Mouse (Mus musculus) gastrocnemius, postnatal 36 days (tissue): Measurements from ENCODE around the gene Trabd2b. TPM values are rescaled to one million over a fixed set of nuclear protein-coding genes. Genes with fewer than 3 reads are reported as not detected.

ENCODE experiments used
- DNase-seq, 2 experiments: peaks; one replicate each; pipeline ENCODE4 v3.0.0; 2022
- intact Hi-C: fragments of 180-260 bp; cut with DNase I; formaldehyde crosslinking; loops from one replicate; pipeline ENCODE4 v1.15.1; 2025
- total RNA-seq, 2 experiments: library from RNA; stranded (reverse); gene quantifications; 2 replicates each; pipeline ENCODE4 v1.2.3; 2021

The Trabd2b gene
- total RNA-seq, 2 experiments from 2014 or later = 0.94 to 0.99 TPM

GRCm38 (mm10) chr4:114486885-114487531 is 80.5 kb downstream of the Trabd2b start:
- DNase-seq = no peak
- intact Hi-C loops = no loop called here

- intact Hi-C loops = no loop called here
These were observed 81.2 kb downstream of the Trabd2b start for GRCm38 (mm10) chr4:114487701-114488100.

GRCm38 (mm10) chr4:114492157-114492556 is 85.6 kb downstream of the Trabd2b start:
- intact Hi-C loops = no loop called here
- DNase-seq = no peak

More at GRCm38 (mm10) chr4:114487701-114488100, 81.2 kb downstream of the Trabd2b start:
- DNase-seq = no peak

GRCm38 (mm10) chr4:114494035-114494434 is 87.5 kb downstream of the Trabd2b start:
- DNase-seq = no peak
- intact Hi-C loops = no loop called here

GRCm38 (mm10) chr4:114495688-114496426 is 89.3 kb downstream of the Trabd2b start:
- intact Hi-C loops = no loop called here

GRCm38 (mm10) chr4:114499650-114500049 is 93.1 kb downstream of the Trabd2b start:
- DNase-seq = no peak
- intact Hi-C loops = no loop called here

More at GRCm38 (mm10) chr4:114495688-114496426, 89.3 kb downstream of the Trabd2b start:
- DNase-seq = no peak

GRCm38 (mm10) chr4:114500317-114500716 is 93.8 kb downstream of the Trabd2b start:
- no peak for DNase-seq
- intact Hi-C loops = no loop called here

- intact Hi-C loops = no loop called here
- no peak for DNase-seq
These were observed 94.5 kb downstream of the Trabd2b start for GRCm38 (mm10) chr4:114501048-114501447.

- no peak for DNase-seq
- intact Hi-C loops = no loop called here
These were observed 95.1 kb downstream of the Trabd2b start for GRCm38 (mm10) chr4:114501611-114502010.

- no peak for DNase-seq
- intact Hi-C loops = no loop called here
These were observed 97.9 kb downstream of the Trabd2b start for GRCm38 (mm10) chr4:114504227-114505041.

- intact Hi-C loops = no loop called here
- DNase-seq = no peak
These were observed 103.1 kb downstream of the Trabd2b start for GRCm38 (mm10) chr4:114509601-114510000.

- DNase-seq = no peak
- intact Hi-C loops = no loop called here
These were observed 105.1 kb downstream of the Trabd2b start for GRCm38 (mm10) chr4:114511649-114512048.

- intact Hi-C loops = no loop called here
- no peak for DNase-seq
These were observed 106.6 kb downstream of the Trabd2b start for GRCm38 (mm10) chr4:114513149-114513548.

- DNase-seq = no peak
- intact Hi-C loops = no loop called here
These were observed 108.8 kb downstream of the Trabd2b start for GRCm38 (mm10) chr4:114515330-114515771.

GRCm38 (mm10) chr4:114516651-114517050 is 110.1 kb downstream of the Trabd2b start:
- intact Hi-C loops = no loop called here
- no peak for DNase-seq

GRCm38 (mm10) chr4:114518061-114518460 is 111.5 kb downstream of the Trabd2b start:
- DNase-seq = no peak
- intact Hi-C loops = no loop called here

- no peak for DNase-seq
- intact Hi-C loops = no loop called here
These were observed 112.0 kb downstream of the Trabd2b start for GRCm38 (mm10) chr4:114518571-114518970.

- DNase-seq = no peak
- intact Hi-C loops = no loop called here
These were observed 112.8 kb downstream of the Trabd2b start for GRCm38 (mm10) chr4:114519321-114519720.

- DNase-seq = no peak
- intact Hi-C loops = no loop called here
These were observed 113.4 kb downstream of the Trabd2b start for GRCm38 (mm10) chr4:114519966-114520365.

GRCm38 (mm10) chr4:114523335-114524188 is 117.0 kb downstream of the Trabd2b start:
- no peak for DNase-seq
- intact Hi-C loops = no loop called here
